Mouse (Mus musculus): ENCODE measurements around the gene Slc25a12. TPM values are rescaled to one million over a fixed set of nuclear protein-coding genes. Genes with fewer than 3 reads are reported as not detected.

The Slc25a12 gene
- polyA plus RNA-seq, 1 experiment, result 35.8 TPM

GRCm38 (mm10) chr2:71350904-71351726 lies 16.4 kb downstream of the Slc25a12 start:
- H3K27ac ChIP-seq (ENCODE audit: insufficient read depth, low read depth, low read length), result no peak overlapping the region
- no peak for TF ChIP-seq POLR2A (IDR thresholded peaks at IDR 0.05; ENCODE audit: borderline replicate concordance, low read depth, low read length)
- no peak for TF ChIP-seq CTCF (IDR thresholded peaks at IDR 0.05; ENCODE audit: low read depth, low read length)
- peaks cover 14% of the 10 kb centered on the region for H3K4me1 ChIP-seq (ENCODE audit: control insufficient read depth, insufficient read depth, low read length)
- H3K4me3 ChIP-seq (ENCODE audit: insufficient read depth, low read length), result no peak overlapping the region

DNA sequence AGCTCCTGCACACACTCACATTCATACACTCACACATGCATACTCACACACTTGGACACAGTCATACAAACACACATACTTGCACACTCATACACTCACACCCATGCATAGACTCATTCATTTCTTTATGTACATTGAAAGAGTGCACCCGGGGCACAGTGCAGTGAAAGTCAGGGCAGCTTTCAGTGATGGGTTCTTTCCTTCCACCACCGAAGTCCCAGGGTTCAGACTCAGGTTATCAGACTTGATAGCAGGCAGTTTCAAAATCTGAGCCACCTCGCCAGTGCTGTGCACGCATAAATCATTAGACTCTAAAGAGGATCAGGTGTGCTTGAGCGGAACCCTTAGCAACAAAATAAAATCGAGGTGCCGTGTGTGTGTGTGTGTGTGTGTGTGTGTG lies 17.4 kb downstream of the Slc25a12 start:
- H3K27ac ChIP-seq (ENCODE audit: insufficient read depth, low read depth, low read length), result no peak overlapping the region
- TF ChIP-seq CTCF (IDR thresholded peaks at IDR 0.05; ENCODE audit: low read depth, low read length) (no peak), POLR2A (IDR thresholded peaks at IDR 0.05; ENCODE audit: borderline replicate concordance, low read depth, low read length) (no peak)
- no peak overlapping the region for H3K4me3 ChIP-seq (ENCODE audit: insufficient read depth, low read length)
- peaks cover 14% of the 10 kb centered on the region for H3K4me1 ChIP-seq (ENCODE audit: control insufficient read depth, insufficient read depth, low read length)

DNA sequence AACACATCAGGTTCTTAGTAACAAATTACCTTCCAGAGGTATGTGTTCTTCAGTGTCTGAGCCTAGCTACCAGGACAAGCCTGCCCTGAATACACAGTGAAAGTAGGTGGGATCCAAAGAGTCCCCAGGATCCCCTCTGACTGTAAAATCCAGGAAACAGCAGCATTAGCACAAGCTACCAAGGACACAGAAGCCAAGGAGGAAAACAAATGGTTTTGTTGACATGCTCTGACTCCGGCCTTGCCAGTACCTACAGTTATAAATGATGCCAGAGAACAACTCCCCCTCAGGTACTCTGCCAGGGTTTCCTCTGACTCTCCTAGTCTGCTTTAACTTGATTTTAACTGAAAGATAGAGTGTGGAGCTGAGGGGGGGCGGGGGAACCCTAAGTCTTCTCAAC lies 18.0 kb downstream of the Slc25a12 start:
- Histone ChIP-seq H3K4me1 (ENCODE audit: control insufficient read depth, insufficient read depth, low read length) (peaks cover 14% of the 10 kb centered on the region), H3K4me3 (ENCODE audit: insufficient read depth, low read length) (no peak overlapping the region), H3K27ac (ENCODE audit: insufficient read depth, low read depth, low read length) (no peak overlapping the region)
- TF ChIP-seq CTCF (IDR thresholded peaks at IDR 0.05; ENCODE audit: low read depth, low read length) (no peak), POLR2A (IDR thresholded peaks at IDR 0.05; ENCODE audit: borderline replicate concordance, low read depth, low read length) (no peak)

DNA sequence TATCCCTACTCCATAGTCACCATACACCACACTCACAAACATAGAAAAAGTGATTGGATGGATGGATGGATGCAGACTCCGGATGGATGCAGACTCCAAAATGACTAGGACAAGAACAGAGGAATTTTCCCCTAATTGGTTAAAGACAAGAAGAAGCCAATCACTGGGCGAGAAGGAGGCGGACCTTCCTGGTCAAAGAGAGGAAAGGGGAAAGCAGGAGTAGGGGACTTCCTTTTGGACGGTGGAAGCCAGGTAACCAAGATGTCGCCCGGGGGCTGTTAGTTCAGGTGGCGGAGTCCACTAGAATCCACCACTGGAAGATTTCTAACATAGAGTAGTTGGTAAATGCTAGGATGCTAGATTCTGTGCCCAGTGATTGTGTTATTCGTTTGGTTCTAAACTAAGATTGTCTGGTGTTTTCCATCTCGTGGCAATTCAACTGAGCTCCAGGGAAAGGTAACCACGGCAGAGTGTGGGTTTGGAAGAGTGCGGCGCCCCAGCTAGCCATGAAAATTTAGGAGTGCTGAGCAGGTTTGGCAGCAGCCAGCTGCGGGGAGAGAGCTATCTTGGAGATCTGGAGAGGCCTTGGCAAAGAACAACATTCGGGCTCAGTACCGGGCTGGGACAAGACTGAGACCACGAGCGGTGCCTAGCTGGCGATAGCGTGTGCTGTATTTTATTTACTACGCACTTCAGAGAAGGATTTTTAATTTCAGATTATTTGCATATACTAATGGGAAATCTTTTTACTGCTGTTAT lies 19.6 kb downstream of the Slc25a12 start:
- Histone ChIP-seq H3K4me3 (ENCODE audit: insufficient read depth, low read length) (no peak overlapping the region), H3K4me1 (ENCODE audit: control insufficient read depth, insufficient read depth, low read length) (peaks cover 6% of the 10 kb centered on the region; the same call in 1 of the 2 replicates), H3K27ac (ENCODE audit: insufficient read depth, low read depth, low read length) (no peak overlapping the region)
- TF ChIP-seq CTCF (IDR thresholded peaks at IDR 0.05; ENCODE audit: low read depth, low read length) (no peak), POLR2A (IDR thresholded peaks at IDR 0.05; ENCODE audit: borderline replicate concordance, low read depth, low read length) (no peak)

- TF ChIP-seq POLR2A (IDR thresholded peaks at IDR 0.05; ENCODE audit: borderline replicate concordance, low read depth, low read length) (no peak), CTCF (IDR thresholded peaks at IDR 0.05; ENCODE audit: low read depth, low read length) (no peak)
- no peak overlapping the region for H3K27ac ChIP-seq (ENCODE audit: insufficient read depth, low read depth, low read length)
- H3K4me1 ChIP-seq (ENCODE audit: control insufficient read depth, insufficient read depth, low read length), result peaks cover 5% of the 10 kb centered on the region; the same call in 1 of the 2 replicates
- H3K4me3 ChIP-seq (ENCODE audit: insufficient read depth, low read length), result no peak overlapping the region
Measured at GRCm38 (mm10) chr2:71347160-71347559, 20.4 kb downstream of the Slc25a12 start.

- TF ChIP-seq POLR2A (IDR thresholded peaks at IDR 0.05; ENCODE audit: borderline replicate concordance, low read depth, low read length) (no peak), CTCF (IDR thresholded peaks at IDR 0.05; ENCODE audit: low read depth, low read length) (peak; percentile 11; the same call in 1 of the 2 replicates)
- peaks cover 11% of the 10 kb centered on the region for H3K4me1 ChIP-seq (ENCODE audit: control insufficient read depth, insufficient read depth, low read length)
- H3K4me3 ChIP-seq (ENCODE audit: insufficient read depth, low read length), result no peak overlapping the region
- H3K27ac ChIP-seq (ENCODE audit: insufficient read depth, low read depth, low read length), result no peak overlapping the region
Measured at GRCm38 (mm10) chr2:71343884-71344640, 23.5 kb downstream of the Slc25a12 start.

DNA sequence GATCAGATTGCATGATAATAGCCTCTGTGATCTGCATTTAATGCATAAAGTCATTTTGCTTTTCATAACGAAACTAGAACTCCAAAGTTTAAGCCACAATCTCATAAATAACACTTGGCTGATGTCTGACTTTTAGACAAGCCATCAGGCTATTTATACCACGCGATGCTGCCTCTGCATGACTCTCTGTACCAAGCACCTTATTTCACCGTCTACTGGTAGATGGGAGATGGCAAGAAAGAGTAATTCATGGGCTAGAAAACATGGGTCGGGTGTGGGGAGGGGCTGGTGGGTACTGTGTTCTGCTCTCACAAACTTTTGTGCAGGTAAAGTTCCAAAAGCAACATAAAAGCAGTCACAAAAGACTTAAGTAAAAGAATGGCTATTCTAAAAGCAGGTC lies 27.4 kb downstream of the Slc25a12 start:
- Histone ChIP-seq H3K27ac (ENCODE audit: insufficient read depth, low read depth, low read length) (no peak overlapping the region), H3K4me3 (ENCODE audit: insufficient read depth, low read length) (no peak overlapping the region), H3K4me1 (ENCODE audit: control insufficient read depth, insufficient read depth, low read length) (peaks cover 34% of the 10 kb centered on the region)
- TF ChIP-seq CTCF (IDR thresholded peaks at IDR 0.05; ENCODE audit: low read depth, low read length) (no peak), POLR2A (IDR thresholded peaks at IDR 0.05; ENCODE audit: borderline replicate concordance, low read depth, low read length) (no peak)

GRCm38 (mm10) chr2:71338145-71338796 lies 29.3 kb downstream of the Slc25a12 start:
- Histone ChIP-seq H3K27ac (ENCODE audit: insufficient read depth, low read depth, low read length) (peak overlapping the region; percentile 77), H3K4me3 (ENCODE audit: insufficient read depth, low read length) (peak overlapping the region; percentile 56), H3K4me1 (ENCODE audit: control insufficient read depth, insufficient read depth, low read length) (peaks cover 30% of the 10 kb centered on the region)
- TF ChIP-seq POLR2A (IDR thresholded peaks at IDR 0.05; ENCODE audit: borderline replicate concordance, low read depth, low read length) (no peak), CTCF (IDR thresholded peaks at IDR 0.05; ENCODE audit: low read depth, low read length) (no peak)

DNA sequence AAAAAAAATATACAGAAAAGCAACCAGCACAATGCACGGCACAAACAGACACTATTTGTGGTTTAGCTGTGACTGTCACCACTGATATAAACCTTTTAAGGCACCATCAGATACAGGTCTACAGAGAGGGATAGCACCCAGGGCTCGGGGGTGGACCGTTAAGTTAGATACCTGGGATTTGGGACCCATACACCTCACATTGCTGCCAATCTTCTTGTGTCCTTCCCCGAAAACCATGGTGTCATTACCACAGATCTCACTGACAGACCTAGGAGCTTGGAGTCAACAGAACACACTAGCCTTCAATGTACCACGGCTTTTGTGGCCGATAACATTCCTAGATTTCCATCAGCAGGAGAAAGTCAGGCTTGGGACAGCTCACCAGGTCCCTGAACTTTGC lies 30.9 kb downstream of the Slc25a12 start:
- no peak overlapping the region for H3K27ac ChIP-seq (ENCODE audit: insufficient read depth, low read depth, low read length)
- TF ChIP-seq POLR2A (IDR thresholded peaks at IDR 0.05; ENCODE audit: borderline replicate concordance, low read depth, low read length), result no peak
- no peak for TF ChIP-seq CTCF (IDR thresholded peaks at IDR 0.05; ENCODE audit: low read depth, low read length)
- H3K4me3 ChIP-seq (ENCODE audit: insufficient read depth, low read length), result no peak overlapping the region

More for the DNA sequence above, 30.9 kb downstream of the Slc25a12 start:
- H3K4me1 ChIP-seq (ENCODE audit: control insufficient read depth, insufficient read depth, low read length), result peaks cover 30% of the 10 kb centered on the region

All from bone marrow macrophage, adult 2 months (primary cell).